Mouse (Mus musculus) fat pad, adult 2 months (tissue): ENCODE measurements around the gene Kcns1.

Experiments
- DNase-seq: peaks from one replicate; pipeline ENCODE4 v3.0.0-alpha.2; 2011; ENCODE audit warnings: low read depth, low spot score; ENCODE audit errors: extremely low read depth

Kcns1 gene

DNA sequence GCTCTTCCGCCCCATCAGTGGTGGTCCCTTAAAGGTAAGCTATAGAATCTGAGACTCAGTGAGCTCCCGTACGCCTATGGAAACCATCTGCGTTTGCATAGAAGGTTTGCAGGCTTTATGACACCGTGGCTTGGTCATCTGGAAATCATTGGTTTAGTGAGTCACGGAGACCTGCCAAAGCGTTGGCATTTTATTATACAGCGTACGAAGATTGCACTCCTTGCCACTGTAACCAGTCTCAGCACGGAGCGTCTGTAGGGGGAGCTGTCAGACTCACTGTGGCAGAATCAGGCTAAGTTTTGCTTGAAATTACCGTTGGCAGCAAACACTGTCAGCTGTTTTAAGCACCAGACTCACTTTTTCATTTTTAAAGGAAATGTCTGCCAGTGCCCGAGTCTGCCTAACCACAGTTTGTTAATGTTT, 44.4 kb downstream of the Kcns1 start:
- no peak for DNase-seq

DNA sequence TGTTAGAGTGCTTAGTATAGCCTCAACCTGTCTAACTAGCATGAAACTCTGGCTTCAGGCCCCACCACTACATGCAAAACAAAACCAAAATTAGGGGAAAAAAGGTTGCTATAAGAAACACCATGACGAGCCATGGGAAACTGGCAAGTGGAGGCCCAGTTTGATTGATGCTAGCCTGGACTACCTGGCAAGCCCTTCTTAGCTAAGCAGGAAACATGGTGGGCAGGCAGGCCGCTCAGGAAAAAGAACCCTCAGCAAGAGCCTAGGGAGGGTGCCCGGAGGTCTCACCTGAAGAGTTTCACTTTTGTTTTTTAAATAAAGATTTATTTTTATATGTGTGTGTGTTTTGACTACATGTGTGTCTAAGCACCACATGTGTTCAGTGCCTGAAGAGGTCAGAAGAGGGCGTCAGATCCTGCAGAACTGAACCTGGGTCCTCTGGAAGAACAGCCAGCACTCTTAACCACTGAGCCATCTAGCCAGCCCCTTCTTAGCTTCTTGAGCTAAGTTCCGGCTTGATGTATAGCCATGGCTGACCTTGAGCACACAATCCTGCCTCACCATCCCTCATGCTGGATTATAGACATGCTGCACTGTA, 47.6 kb downstream of the Kcns1 start:
- DNase-seq, result no peak

DNA sequence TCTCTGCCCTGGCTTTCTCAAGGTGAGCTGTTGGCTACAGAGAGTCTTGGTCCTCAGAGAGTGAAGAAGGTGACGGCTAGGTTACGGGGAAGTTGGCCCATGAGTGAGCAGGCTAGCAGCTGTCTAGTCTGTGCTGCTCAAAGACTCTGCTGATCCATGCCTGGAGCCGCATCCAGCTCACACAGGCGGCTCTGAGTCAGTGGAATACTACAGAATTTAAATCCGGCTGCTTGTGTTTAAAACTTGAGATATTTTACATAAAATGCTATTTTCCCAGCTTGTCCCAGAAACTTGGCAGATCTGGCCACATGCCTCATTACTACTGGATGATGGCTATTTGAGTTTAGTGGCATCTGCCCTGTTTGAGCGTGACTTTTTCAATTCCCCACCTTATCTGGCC, 51.4 kb downstream of the Kcns1 start:
- DNase-seq, result no peak

DNA sequence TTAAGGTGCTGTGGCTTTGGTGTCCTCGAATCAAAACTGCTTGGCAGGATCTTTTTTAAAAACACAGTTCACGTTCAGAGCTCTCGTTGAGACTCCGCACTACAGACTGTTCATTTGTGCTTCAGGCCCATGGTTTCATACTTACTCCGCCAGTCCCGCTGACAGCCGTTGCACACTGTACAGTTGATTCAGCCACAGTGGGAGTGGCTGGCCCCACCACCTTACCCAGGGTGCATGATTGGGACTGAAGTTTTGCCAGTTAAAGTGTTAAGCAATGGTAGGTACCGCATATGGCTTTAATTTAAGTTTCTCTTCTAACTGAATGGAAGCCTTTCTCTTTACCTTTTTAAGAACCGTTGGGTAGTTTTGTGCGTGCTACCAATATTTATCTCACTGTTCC, 55.4 kb downstream of the Kcns1 start:
- no peak for DNase-seq

DNA sequence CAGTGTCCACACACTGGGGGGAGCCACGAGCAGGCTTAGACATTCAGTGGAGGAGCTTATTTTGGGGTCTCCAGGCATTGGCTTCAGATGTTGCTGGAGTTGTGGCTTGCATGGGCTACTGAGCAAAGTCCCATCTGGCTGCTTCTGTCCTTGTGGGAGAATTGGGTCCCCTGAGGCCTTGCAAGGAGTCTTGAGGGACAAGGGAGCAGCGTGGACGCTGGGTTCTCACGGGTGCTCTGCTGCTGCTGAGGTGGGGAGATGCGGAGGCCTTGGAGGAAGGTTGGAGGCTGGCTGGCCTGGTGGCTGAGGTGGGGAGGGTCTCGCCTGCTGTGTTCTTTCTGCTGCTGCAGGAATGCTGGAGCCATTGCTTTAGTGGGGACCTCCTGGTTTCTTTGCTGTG, 56.9 kb downstream of the Kcns1 start:
- DNase-seq, result no peak
